Mouse (Mus musculus) hindbrain, embryonic 15.5 days (tissue): ENCODE measurements at regions not wholly inside any gene's neighbourhood (a gene's known extent, or its start where the extent isn't known, plus 50 kb on each side); places are given as distances from the start of the nearest gene placed in this dataset.
"Not testable (repeated sequence)": the region's sequence is repeated elsewhere in the genome, so short reads cannot be mapped to it uniquely, and the experiment has no call there.

Source experiments
- ATAC-seq: fragments of 200-750 bp; cut with Nextera tagmentation; 2 replicates; pipeline ENCODE4 v1.8.0; 2017; ENCODE audit warnings: low read depth, moderate number of reproducible peaks, moderate TSS enrichment; ENCODE audit not compliant: low FRiP score
- H3K27ac ChIP-seq: fragments of 300-500 bp; sonication (generic); replicated peaks from 2 replicates; pipeline ENCODE4 v1.5.1; 2015; ENCODE audit warnings: mild to moderate bottlenecking, inconsistent platforms
- H3K27me3 ChIP-seq: fragments of 300-500 bp; sonication (generic); 2 replicates; pipeline ENCODE4 v1.6.1; 2015; ENCODE audit warnings: control low read depth, inconsistent platforms
- H3K36me3 ChIP-seq: fragments of 300-500 bp; sonication (generic); 2 replicates; pipeline ENCODE4 v1.6.1; 2015; ENCODE audit warnings: control low read depth, inconsistent platforms
- H3K4me1 ChIP-seq: fragments of 300-500 bp; sonication (generic); replicated peaks from 2 replicates; pipeline ENCODE4 v1.6.1; 2015; ENCODE audit warnings: control low read depth, inconsistent platforms
- H3K4me2 ChIP-seq: fragments of 300-500 bp; sonication (generic); 2 replicates; pipeline ENCODE4 v1.6.1; 2015; ENCODE audit warnings: moderate library complexity, mild to moderate bottlenecking, inconsistent platforms
- H3K4me3 ChIP-seq: fragments of 300-500 bp; sonication (generic); 2 replicates; pipeline ENCODE4 v1.5.1; 2015; ENCODE audit warnings: mild to moderate bottlenecking, inconsistent platforms
- H3K9ac ChIP-seq: fragments of 300-500 bp; sonication (generic); 2 replicates; pipeline ENCODE4 v1.6.1; 2015; ENCODE audit warnings: inconsistent platforms
- H3K9me3 ChIP-seq: fragments of 300-500 bp; sonication (generic); 2 replicates; pipeline ENCODE4 v1.6.1; 2016; ENCODE audit warnings: control low read depth, inconsistent platforms
- WGBS: fragments of 180-500 bp; shearing (Covaris S2); methylation state at CpG from one replicate; pipeline ENCODE4 v1.1.7; 2015; 5-methylcytosine and 5-hydroxymethylcytosine counted together

- H3K27ac ChIP-seq: no peak overlapping the region
- no peak overlapping the region for H3K4me3 ChIP-seq
- no peak overlapping the region for H3K9ac ChIP-seq
- no peaks in the 10 kb centered on the region for H3K27me3 ChIP-seq
- H3K4me2 ChIP-seq: no peak overlapping the region
- no peak for ATAC-seq
- H3K9me3 ChIP-seq: no peaks in the 10 kb centered on the region
- H3K4me1 ChIP-seq: no peaks in the 10 kb centered on the region
- H3K36me3 ChIP-seq: no peaks in the 10 kb centered on the region
Measured at GRCm38 (mm10) chr4:51658286-51658685, 441.8 kb downstream of the Cylc2 start.

DNA sequence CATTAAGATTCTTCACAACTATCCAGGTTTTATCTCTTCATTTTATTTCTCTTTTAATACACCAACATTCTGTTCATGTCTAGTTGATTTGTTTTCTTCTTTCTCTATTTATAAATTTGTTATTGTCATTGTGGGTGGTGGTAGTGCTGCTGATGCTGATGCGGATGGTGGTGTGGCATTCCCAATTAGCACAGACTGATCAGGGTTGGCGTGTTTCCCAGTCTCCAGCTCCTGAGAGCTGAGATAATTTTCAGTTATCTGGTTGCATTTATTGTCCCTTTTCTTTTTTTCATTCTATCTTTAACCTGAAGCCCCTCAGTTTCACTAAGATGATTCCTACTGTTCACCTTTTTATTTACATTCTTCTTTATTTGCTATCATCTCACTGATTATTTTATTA lies 455.0 kb downstream of the Cylc2 start:
- no peaks in the 10 kb centered on the region for H3K36me3 ChIP-seq
- ATAC-seq: no peak
- 73% methylated on average over 2 of the region's 2 CpGs for WGBS
- H3K9me3 ChIP-seq: no peaks in the 10 kb centered on the region
- no peaks in the 10 kb centered on the region for H3K4me1 ChIP-seq
- no peak overlapping the region for H3K27ac ChIP-seq
- no peaks in the 10 kb centered on the region for H3K27me3 ChIP-seq
- H3K4me3 ChIP-seq: no peak overlapping the region
- no peak overlapping the region for H3K4me2 ChIP-seq
- no peak overlapping the region for H3K9ac ChIP-seq

DNA sequence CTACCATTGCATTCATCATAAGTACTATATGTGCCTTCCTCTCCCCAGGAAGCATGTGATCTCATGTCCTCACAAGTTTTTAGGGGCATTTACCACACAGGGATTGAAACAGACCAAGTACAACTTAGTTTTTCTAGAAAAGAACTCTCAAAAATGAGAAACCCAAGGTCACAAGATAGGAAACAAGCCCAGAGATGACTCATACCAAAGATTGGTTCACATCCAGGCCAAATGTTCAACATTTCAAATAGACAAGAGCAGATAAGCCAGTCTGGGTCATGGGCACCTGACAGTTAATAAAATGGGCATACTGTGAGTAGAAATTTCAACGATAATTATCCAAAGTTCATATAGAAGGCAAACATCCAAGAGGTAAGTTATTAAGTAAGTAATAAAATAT lies 457.9 kb downstream of the Cylc2 start:
- Histone ChIP-seq H3K4me2 (no peak overlapping the region), H3K9ac (no peak overlapping the region), H3K4me3 (no peak overlapping the region), H3K36me3 (no peaks in the 10 kb centered on the region), H3K9me3 (no peaks in the 10 kb centered on the region), H3K4me1 (no peaks in the 10 kb centered on the region), H3K27ac (no peak overlapping the region), H3K27me3 (no peaks in the 10 kb centered on the region)
- ATAC-seq: no peak
- 95% methylated on average over 1 of the region's 1 CpGs for WGBS

GRCm38 (mm10) chr4:51679097-51679496 lies 462.6 kb downstream of the Cylc2 start:
- H3K4me2 ChIP-seq: no peak overlapping the region
- H3K27me3 ChIP-seq: no peaks in the 10 kb centered on the region
- no peak overlapping the region for H3K4me3 ChIP-seq
- H3K36me3 ChIP-seq: no peaks in the 10 kb centered on the region
- WGBS: 69% methylated on average over 2 of the region's 2 CpGs
- H3K27ac ChIP-seq: no peak overlapping the region
- no peaks in the 10 kb centered on the region for H3K4me1 ChIP-seq
- no peaks in the 10 kb centered on the region for H3K9me3 ChIP-seq
- H3K9ac ChIP-seq: no peak overlapping the region
- ATAC-seq: no peak

GRCm38 (mm10) chr4:51683345-51683744 lies 466.9 kb downstream of the Cylc2 start:
- not testable (repeated sequence) for H3K9me3 ChIP-seq, H3K4me2 ChIP-seq, H3K4me3 ChIP-seq, H3K4me1 ChIP-seq, H3K27ac ChIP-seq, H3K36me3 ChIP-seq, ATAC-seq, H3K27me3 ChIP-seq, H3K9ac ChIP-seq

DNA sequence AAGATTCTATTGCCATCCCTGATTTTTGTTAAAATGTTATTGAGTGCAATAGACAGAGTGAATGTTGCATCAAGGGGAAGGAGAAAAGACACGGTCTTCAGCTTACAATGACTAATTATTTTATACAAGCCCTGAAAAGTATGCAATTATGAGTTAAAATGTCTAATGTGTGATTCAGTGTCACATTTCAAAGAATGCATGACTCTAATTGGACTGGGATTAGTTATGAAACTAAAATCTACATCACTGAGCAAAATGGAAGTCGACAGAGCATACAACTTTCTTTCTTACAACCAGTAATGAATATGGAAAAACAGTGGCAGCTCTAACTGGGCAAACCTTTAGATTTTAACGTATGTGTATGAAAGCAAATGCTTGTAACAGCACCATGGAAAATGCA lies 470.2 kb downstream of the Cylc2 start:
- ATAC-seq: no peak
- Histone ChIP-seq H3K27ac (no peak overlapping the region), H3K9me3 (no peaks in the 10 kb centered on the region), H3K4me2 (no peak overlapping the region), H3K27me3 (no peaks in the 10 kb centered on the region), H3K4me3 (no peak overlapping the region), H3K9ac (no peak overlapping the region), H3K36me3 (no peaks in the 10 kb centered on the region), H3K4me1 (no peaks in the 10 kb centered on the region)
- 76% methylated on average over 3 of the region's 3 CpGs for WGBS
